Mouse (Mus musculus): ENCODE measurements around the gene Gm10337. TPM values are rescaled to one million over a fixed set of nuclear protein-coding genes. Genes with fewer than 3 reads are reported as not detected.

The Gm10337 gene
- total RNA-seq, 2 experiments from 2014 or later = not detected

DNA sequence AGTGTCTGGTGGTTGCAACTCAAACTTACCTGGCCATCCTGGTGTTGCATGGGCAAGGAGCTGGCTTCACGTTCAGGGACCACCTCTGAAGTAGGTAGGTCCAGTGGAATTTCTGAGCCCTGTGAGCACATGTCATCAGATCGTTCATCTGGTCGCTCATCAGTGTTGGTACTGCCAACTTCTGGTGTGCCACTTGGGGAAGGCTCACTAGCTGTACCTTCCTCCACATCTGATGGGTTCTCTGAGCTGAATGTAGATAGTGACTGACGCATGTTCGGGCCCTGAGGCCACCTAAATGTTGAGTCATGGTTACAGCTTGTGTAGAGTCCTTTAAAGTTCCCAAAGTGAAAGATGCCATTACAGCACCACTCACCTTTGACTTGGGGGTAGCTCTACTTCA is 3.0 kb upstream of the Gm10337 start:
- no peak for DNase-seq

- DNase-seq = no peak
These were observed 2.3 kb upstream of the Gm10337 start for GRCm38 (mm10) chr15:102501084-102501814.

GRCm38 (mm10) chr15:102502254-102502840 is 1.2 kb upstream of the Gm10337 start:
- no peak for DNase-seq

DNA sequence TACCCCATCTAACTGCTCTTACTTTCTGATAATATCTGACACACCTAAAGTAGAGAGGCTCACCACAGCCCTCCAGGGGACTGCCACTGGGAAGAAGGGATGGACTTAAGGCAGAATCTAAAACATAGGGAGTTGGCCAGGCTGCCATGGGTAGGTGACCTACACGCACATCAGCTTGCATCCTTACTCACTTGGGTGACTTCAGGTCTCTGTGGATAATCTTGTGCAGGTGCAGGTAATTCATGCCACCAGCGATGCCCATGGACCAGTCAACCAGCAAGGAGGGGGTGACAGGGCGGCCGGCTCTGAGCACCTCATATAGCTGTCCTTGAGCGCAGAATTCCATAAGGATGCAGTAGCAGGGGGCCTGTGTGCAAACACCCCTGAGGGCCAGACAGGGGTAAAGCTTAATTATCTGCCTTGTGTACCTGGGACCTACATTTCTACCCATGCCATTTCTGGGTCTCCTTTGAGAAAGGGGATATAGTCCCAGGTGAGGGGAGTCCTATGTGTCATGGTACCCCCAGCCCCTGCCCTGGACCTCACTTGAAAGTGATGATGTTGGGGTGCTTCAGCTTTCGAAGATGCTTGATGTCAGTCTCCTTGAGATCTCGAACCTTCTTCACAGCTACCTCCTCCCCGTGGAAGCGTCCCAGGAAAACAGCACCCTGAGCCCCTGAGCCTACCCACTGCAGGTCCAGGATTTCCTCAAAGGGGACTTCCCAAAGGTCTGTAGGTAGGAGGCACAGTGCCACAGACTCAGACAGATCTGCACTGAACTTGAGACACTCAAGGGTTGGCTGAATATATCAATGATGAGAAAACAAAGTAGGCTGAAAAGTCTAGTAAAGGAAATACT is 631 bp downstream of the Gm10337 start:
- DNase-seq = no peak

DNA sequence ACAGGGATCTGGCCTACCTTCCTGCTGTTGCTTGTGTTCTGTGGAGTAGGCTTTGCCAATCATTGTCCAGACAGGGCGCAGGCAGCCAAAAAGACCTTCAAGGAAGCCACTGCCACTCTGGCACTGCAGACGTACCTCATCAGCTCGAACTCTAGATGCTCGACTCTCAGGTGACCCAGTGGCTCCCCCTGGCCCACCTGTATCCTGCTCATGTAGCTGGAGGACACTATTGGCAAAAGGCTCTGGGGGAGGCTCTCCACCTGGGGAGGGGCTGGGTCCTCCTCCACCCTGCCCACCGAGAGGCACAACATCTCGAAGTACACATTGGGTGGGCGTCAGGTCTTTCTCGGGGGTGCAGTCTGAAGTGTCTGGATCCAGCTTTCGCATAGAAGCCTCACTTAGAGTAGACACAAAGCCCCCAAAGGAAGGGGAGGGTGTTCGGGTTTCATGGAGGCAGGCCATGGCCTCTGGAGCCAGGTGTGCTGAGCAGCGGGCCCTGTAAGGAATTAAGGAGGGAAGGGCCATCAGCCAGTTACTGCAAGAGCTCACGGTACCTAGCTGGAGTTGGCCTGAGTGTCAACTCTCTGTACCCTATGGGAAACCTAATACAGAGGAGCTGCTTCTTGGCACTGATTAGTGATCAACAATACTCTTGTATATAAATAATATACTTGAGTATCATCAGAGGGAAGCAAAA is 1.7 kb downstream of the Gm10337 start:
- no peak for DNase-seq

DNA sequence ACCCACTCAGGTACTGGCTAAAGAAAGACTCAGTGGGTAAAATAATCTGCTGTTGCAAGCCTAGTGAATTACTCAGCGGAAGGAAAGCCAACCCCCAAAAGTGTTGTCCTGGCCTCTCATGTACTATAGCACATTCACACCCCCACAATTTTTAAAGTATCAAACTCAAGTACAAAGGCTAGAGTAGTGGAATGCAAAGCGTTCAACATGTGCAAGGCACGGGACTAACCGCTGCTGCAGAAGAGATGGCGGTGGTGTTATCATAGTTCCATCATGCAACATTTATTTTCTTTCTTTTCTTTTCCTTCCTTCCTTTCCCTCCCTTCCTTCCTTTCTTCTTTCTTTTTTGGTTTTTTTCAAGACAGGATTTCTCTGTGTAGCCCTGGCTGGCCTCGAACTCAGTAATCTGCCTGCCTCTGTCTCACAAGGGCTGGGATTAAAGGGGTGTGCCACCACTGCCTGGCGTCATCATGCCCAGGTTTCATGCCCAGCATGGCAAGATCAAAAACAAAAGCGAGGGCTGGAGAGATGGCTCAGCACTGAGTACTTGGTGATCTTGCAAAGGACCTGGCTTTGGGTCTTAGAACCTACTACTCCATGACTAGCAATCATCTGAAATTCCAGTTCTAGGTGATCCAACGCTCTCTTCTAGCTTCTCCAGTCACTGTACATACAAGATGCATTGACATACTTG is 2.4 kb downstream of the Gm10337 start:
- DNase-seq = no peak

GRCm38 (mm10) chr15:102506464-102506830 is 2.9 kb downstream of the Gm10337 start:
- no peak for DNase-seq

DNA sequence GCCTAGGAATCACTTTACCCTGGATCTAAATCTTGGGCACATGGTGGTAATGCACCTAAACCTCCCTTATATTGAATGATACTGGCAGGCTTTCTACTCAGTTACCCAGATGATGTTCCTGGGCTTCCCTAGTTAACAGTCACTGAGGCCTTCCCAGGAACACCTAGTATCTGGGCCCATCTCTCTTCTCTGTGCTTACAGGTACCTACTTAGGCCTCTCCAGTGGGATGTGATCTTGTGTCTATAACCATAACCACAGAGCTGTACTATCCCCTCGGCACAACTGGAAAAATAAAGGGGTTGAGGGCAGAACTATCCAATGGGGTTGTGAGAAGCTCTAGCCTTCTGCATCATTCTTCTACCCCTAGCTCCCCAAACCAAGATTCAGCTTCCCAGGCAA is 3.3 kb downstream of the Gm10337 start:
- DNase-seq = no peak

GRCm38 (mm10) chr15:102507561-102507960 is 4.0 kb downstream of the Gm10337 start:
- DNase-seq = no peak

- DNase-seq = no peak
These were observed 4.8 kb downstream of the Gm10337 start for GRCm38 (mm10) chr15:102508336-102508735.

GRCm38 (mm10) chr15:102510110-102510509 is 6.6 kb downstream of the Gm10337 start:
- no peak for DNase-seq

- peak; percentile 77 for DNase-seq
These were observed 7.2 kb downstream of the Gm10337 start for GRCm38 (mm10) chr15:102510590-102511284.

- no peak for DNase-seq
These were observed 7.8 kb downstream of the Gm10337 start for GRCm38 (mm10) chr15:102511285-102511833.

DNA sequence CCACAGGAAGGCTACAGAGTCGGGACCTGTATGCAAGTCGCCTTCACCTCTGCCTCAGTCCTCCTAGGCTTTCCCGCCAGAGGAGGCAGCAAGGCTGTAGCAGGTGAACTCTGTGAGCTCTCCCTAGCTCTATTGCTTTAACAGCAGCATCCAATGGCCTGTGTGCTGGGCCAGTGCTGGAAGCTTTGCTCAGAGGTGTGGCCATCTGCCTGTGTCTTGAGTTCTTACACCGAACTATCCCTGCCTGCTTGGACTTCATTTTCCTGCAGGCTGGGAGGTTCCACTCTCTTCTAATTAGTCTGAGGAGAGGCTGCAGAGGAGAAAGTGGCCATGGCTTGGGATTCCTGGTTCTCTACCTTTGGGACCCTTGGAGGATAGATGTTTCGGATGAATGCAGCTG is 8.5 kb downstream of the Gm10337 start:
- DNase-seq = no peak

DNA sequence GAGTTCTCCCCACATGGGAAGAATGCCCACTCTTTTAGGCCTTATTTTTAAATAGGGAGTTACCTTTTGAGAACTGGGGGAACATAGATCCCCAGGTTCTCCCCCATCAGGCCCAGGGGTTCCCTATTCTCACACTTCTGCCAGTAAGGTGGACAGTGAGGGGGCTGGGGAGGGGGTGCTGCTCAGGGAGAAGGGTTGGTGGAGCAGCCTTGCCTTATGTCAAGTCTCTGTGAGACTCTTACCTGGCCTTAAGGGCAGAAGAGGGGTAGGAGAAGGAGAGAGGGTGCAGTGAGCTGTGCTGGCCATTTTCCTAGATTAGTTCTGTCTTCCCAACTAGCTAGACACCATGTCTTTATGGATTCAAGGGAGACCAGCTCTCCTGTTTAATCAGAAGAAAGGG is 8.9 kb downstream of the Gm10337 start:
- DNase-seq = no peak

DNA sequence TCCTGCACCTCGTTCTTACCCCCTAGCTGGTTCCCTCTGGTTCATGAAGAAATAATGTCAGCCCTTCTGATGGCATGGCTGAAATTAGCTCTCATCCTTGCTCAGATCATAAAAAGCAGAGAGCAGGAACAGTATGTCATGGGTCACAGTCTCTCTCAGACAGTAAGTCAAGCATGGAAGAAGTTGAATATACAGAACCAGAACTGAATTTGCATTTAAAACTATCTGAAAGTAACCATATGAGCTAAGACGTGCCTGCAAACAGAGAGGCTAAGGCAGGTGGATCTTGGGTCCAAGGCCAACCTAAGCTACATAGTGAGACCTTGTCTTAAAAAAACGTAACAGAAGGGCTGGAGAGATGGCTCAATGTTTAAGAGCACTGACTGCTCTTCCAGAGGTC is 9.5 kb downstream of the Gm10337 start:
- no peak for DNase-seq

GRCm38 (mm10) chr15:102515261-102515660 is 11.7 kb downstream of the Gm10337 start:
- DNase-seq = no peak

GRCm38 (mm10) chr15:102515791-102516190 is 12.3 kb downstream of the Gm10337 start:
- DNase-seq = no peak

DNA sequence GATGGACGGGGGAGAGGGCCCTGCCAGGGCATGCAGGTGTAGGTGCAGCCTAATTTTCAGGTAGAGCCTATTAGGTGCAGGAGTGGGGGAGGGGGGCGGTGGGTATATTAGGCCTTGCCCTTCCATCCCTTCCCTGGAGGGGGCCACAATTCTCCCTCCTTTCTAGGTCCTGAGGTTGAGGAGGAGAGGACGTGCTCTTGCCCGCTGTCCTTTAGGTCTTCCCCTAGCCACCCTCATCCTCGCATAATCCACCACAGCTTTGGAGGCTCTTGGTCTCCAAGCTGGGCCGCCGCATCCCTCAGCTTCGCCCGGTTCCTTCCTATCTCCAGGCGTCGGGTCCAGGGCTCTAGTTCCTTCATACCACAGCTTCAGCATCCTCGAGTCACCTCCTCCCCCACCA is 12.8 kb downstream of the Gm10337 start:
- DNase-seq = no peak

DNA sequence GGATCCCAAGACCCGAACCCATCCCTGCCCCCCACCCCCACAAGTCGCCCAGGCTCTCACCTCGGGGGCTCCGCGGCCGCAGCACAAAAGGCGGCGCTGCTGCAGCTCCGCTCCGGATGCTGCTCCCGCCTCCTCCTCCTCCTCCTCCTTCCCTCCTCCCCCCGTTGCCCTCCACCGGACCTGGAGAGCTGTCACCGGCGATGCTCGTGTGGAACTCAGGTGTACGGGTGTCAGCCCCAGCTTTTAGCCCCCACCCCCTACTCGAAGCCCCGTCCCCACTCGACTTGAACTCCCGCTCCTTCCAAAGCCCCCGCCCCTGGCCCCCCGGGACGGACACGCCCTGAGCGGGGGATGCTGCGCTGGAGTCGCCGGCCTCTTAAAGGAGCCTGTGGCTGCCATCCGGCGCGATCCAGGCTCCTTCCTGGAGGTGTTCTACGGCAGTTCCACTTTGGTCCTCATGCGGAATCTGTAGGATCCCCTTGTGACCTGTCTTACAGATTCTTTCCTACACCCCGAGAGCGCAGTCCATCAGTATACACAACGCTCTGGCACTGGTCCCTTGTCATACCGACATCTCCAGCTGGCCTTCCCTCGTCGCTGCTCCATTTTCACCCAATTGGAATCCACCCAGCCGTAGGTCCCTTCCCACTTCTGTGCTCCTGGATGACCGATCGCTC is 13.3 kb downstream of the Gm10337 start, which contains the start of gene Map3k12:
Gene Map3k12 (minus strand): TSS at position 337 of the 677 bp plus-strand sequence.
- DNase-seq = peak; percentile 71

Measured in gastrocnemius, postnatal 10 days (tissue).